Mouse (Mus musculus) splenic B cell, adult 2 months (primary cell): ENCODE results near the gene Mbtd1.

Experiments used
- DNase-seq: peaks from one replicate; pipeline ENCODE4 v3.0.0-alpha.2; 2011; ENCODE audit warnings: low read depth, low spot score
- H3K27me3 ChIP-seq: 2 replicates; pipeline ENCODE4 v1.6.1; 2012; ENCODE audit warnings: mild to moderate bottlenecking, low read length, moderate library complexity, mixed read lengths; ENCODE audit not compliant: control insufficient read depth, poor library complexity, insufficient read depth, severe bottlenecking
- H3K36me3 ChIP-seq: 2 replicates; pipeline ENCODE4 v1.6.1; 2012; ENCODE audit warnings: mild to moderate bottlenecking, low read length, moderate library complexity, mixed read lengths; ENCODE audit not compliant: control insufficient read depth, poor library complexity, insufficient read depth, severe bottlenecking

The Mbtd1 gene

GRCm38 (mm10) chr11:93988328-93989062 is 102.8 kb downstream of the Mbtd1 start:
- no peaks in the 10 kb centered on the region for H3K36me3 ChIP-seq
- no peak for DNase-seq
- no peaks in the 10 kb centered on the region for H3K27me3 ChIP-seq

- DNase-seq: no peak
Observed at GRCm38 (mm10) chr11:93994531-93994930, 108.9 kb downstream of the Mbtd1 start.

GRCm38 (mm10) chr11:93995111-93995719 is 109.6 kb downstream of the Mbtd1 start:
- peak; percentile 93 for DNase-seq
- Histone ChIP-seq H3K36me3 (peaks cover 4% of the 10 kb centered on the region; the same call in 1 of the 2 replicates), H3K27me3 (no peaks in the 10 kb centered on the region)

More at GRCm38 (mm10) chr11:93994531-93994930, 108.9 kb downstream of the Mbtd1 start:
- Histone ChIP-seq H3K27me3 (no peaks in the 10 kb centered on the region), H3K36me3 (peaks cover 4% of the 10 kb centered on the region; the same call in 1 of the 2 replicates)

GRCm38 (mm10) chr11:93995720-93996305 is 110.2 kb downstream of the Mbtd1 start, which contains the start of gene Spag9:
Spag9 (plus strand) TSS chr11:93996091.
- DNase-seq: peak; percentile 98
- Histone ChIP-seq H3K36me3 (peaks cover 4% of the 10 kb centered on the region; the same call in 1 of the 2 replicates), H3K27me3 (no peaks in the 10 kb centered on the region)
